Mouse (Mus musculus) left cerebral cortex, adult 18-20 months (tissue): ENCODE measurements around the gene Ccdc81. TPM values are rescaled to one million over a fixed set of nuclear protein-coding genes. Genes with fewer than 3 reads are reported as not detected.

ENCODE experiments used
- DNase-seq, 2 experiments: peaks; one replicate each; pipeline ENCODE4 v3.0.0; 2021 to 2022; ENCODE audit warnings: low spot score in 2 of 2, mixed read lengths in 1 of 2
- total RNA-seq, 2 experiments: library from RNA; stranded (reverse); gene quantifications; 2 replicates each; pipeline ENCODE4 v1.2.3; 2021

Gene Ccdc81
- total RNA-seq, 2 experiments from 2014 or later = 0.28 to 0.44 TPM

- no peak for DNase-seq
Observed at GRCm38 (mm10) chr7:89867221-89867620, 36.2 kb downstream of the Ccdc81 start.

- no peak for DNase-seq
Observed at GRCm38 (mm10) chr7:89864769-89865168, 38.7 kb downstream of the Ccdc81 start.

- no peak for DNase-seq
Observed at GRCm38 (mm10) chr7:89856440-89857217, 46.8 kb downstream of the Ccdc81 start.

GRCm38 (mm10) chr7:89855196-89855595 lies 48.2 kb downstream of the Ccdc81 start:
- no peak for DNase-seq

GRCm38 (mm10) chr7:89853131-89853530 lies 50.3 kb downstream of the Ccdc81 start:
- DNase-seq = no peak

GRCm38 (mm10) chr7:89852158-89853095 lies 51.0 kb downstream of the Ccdc81 start:
- DNase-seq = no peak

GRCm38 (mm10) chr7:89850510-89850909 lies 52.9 kb downstream of the Ccdc81 start:
- no peak for DNase-seq

GRCm38 (mm10) chr7:89845669-89846068 lies 57.8 kb downstream of the Ccdc81 start:
- DNase-seq = no peak

- peak in 1 of 2 experiments; percentile 30 for DNase-seq
Observed at GRCm38 (mm10) chr7:89843533-89843932, 59.9 kb downstream of the Ccdc81 start.

- no peak for DNase-seq
Observed at GRCm38 (mm10) chr7:89843121-89843520, 60.3 kb downstream of the Ccdc81 start.

- DNase-seq = no peak
Observed at GRCm38 (mm10) chr7:89842404-89842715, 61.1 kb downstream of the Ccdc81 start.

- peak; percentile 88 to 93 for DNase-seq
Observed at GRCm38 (mm10) chr7:89841670-89842403, 61.6 kb downstream of the Ccdc81 start.

GRCm38 (mm10) chr7:89839721-89840120 lies 63.7 kb downstream of the Ccdc81 start:
- DNase-seq = no peak

- DNase-seq = no peak
Observed at GRCm38 (mm10) chr7:89837841-89838240, 65.6 kb downstream of the Ccdc81 start.

- no peak for DNase-seq
Observed at GRCm38 (mm10) chr7:89836676-89837075, 66.8 kb downstream of the Ccdc81 start.

GRCm38 (mm10) chr7:89835566-89835965 lies 67.9 kb downstream of the Ccdc81 start:
- no peak for DNase-seq

GRCm38 (mm10) chr7:89833521-89833920 lies 69.9 kb downstream of the Ccdc81 start:
- no peak for DNase-seq

GRCm38 (mm10) chr7:89829201-89829600 lies 74.2 kb downstream of the Ccdc81 start:
- DNase-seq = no peak

- no peak for DNase-seq
Observed at GRCm38 (mm10) chr7:89828436-89829065, 74.9 kb downstream of the Ccdc81 start.
